Mouse (Mus musculus): ENCODE data around the gene Aldh9a1.

The Aldh9a1 gene

GRCm38 (mm10) chr1:167385211-167385610 is 35.4 kb downstream of the Aldh9a1 start:
- DNase-seq = no peak

GRCm38 (mm10) chr1:167385636-167386035 is 35.8 kb downstream of the Aldh9a1 start:
- DNase-seq = no peak

DNA sequence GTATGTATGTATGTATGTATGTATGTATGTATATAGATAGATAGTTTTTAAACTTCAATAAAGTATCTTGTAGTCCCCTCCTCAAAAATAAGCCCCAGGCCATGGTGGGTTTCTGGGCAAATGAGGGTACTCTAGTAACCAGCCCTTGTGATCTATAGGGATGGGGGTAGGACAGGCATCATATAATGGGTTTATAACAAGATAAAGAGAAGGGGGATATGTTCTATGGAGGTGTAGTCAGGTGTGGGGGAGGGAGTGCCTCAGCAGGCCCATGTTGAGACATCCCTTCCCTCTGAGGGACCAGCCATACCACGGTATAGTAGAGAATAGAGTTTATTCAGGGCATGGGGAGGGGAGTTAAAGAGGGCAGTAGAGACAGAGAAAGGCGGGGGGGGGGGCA is 36.7 kb downstream of the Aldh9a1 start:
- DNase-seq = no peak

DNA sequence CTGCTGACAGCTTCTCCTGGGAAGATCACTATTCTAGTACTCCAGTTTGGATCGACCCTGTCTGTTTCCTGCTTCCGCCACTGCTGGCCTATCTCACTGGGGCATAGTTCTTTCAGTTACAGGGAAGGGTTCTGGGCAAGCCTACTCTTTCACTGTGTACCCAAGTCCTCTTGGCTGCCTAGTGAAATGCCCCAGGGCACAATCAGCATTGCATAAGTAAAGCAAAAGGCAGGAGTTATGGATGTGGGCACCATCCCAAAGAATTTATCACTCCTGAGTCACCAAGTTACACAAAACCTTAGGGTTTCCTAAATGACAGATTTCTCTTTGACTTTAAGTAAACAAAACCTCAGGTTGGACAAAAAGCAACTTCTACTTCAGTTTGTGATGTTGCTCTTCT is 37.5 kb downstream of the Aldh9a1 start:
- no peak for DNase-seq

GRCm38 (mm10) chr1:167387796-167388195 is 38.0 kb downstream of the Aldh9a1 start:
- no peak for DNase-seq

DNA sequence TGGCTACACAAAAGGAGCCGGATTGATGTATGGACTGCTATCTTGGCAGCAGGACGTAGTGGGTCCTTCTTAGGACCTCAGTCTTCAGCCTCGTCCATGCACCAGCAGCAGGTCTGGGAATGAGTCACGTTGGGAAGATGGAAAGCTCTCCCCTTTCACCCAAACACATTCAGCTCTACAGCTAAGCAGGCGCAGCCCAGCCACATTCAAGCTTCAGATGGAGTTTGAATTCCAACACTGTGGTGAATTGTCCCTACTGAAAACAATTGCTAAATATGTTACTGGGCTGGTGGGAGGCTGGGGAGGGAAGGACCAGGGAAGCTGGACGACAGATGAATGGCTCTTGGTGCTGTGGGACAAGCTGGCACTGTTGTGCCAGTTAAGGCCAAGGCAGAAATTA is 38.8 kb downstream of the Aldh9a1 start:
- DNase-seq = no peak

DNA sequence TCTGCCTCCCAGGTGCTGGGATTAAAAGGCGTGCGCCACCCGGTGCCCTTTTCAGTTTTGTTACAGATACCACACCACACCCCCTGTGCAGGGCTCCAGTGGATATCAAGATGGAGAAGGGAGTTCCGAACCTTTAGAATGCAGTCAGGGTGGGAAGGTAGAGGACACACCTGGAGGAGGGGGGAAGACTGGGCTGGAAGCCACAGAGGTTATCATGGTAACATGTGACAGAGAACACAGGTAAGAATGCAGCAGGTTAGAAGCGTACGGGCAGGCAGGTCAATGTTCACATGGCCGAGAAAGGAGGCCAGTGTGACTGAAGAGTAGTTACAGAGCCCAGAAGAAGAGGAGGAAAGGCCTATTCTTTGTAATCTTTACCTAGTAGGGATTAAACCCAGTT is 39.8 kb downstream of the Aldh9a1 start:
- DNase-seq = no peak

- no peak for DNase-seq
These were observed 40.6 kb downstream of the Aldh9a1 start for GRCm38 (mm10) chr1:167390381-167390780.

DNA sequence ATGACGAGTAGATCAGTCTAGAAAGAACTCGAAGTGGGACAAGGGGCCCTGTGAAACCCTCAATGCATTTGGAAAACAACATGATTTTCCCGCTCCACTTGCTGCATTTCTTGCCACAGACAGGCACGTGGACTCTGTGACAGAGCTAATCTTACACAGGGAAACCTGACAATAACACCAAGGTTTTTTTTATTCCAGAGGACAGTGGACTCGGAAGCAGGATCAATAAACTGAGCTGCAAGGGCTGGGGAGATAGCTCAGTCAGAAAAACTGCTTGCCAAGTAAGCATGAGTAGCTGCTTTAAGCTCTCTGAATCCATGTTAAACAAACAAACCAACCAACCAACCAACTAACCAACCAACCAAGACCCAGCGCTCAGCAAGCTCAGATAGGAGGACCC is 41.5 kb downstream of the Aldh9a1 start:
- no peak for DNase-seq

- no peak for DNase-seq
These were observed 42.3 kb downstream of the Aldh9a1 start for GRCm38 (mm10) chr1:167392031-167392640.

DNA sequence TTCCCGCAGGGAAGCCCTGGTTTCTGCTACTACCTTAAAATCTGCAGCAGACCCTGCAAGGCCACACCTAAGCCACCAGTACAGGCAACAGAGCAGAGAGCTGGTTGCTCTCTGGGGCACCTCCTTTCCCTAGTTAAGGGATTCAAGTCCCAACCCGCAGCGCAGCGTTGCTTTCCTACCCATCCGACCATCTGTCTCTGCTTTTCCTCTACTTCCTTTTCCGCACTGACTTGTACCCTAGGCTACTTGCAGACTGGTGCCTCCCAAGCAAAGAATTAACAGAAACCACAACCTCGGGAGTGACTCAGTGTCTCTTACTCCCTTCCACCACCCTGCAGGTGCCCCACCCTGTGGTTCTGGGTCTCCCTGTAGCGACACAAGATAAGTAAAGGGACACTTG is 42.9 kb downstream of the Aldh9a1 start:
- peak; percentile 68 for DNase-seq

GRCm38 (mm10) chr1:167393281-167393680 is 43.5 kb downstream of the Aldh9a1 start:
- DNase-seq = no peak

GRCm38 (mm10) chr1:167393683-167394492 is 44.1 kb downstream of the Aldh9a1 start, which contains the start of gene Mgst3:
Mgst3 (minus strand) TSS chr1:167393841.
- peak; percentile 94 for DNase-seq

GRCm38 (mm10) chr1:167405237-167405636 is 55.4 kb downstream of the Aldh9a1 start:
- no peak for DNase-seq

GRCm38 (mm10) chr1:167409601-167410000 is 59.8 kb downstream of the Aldh9a1 start:
- DNase-seq = no peak

DNA sequence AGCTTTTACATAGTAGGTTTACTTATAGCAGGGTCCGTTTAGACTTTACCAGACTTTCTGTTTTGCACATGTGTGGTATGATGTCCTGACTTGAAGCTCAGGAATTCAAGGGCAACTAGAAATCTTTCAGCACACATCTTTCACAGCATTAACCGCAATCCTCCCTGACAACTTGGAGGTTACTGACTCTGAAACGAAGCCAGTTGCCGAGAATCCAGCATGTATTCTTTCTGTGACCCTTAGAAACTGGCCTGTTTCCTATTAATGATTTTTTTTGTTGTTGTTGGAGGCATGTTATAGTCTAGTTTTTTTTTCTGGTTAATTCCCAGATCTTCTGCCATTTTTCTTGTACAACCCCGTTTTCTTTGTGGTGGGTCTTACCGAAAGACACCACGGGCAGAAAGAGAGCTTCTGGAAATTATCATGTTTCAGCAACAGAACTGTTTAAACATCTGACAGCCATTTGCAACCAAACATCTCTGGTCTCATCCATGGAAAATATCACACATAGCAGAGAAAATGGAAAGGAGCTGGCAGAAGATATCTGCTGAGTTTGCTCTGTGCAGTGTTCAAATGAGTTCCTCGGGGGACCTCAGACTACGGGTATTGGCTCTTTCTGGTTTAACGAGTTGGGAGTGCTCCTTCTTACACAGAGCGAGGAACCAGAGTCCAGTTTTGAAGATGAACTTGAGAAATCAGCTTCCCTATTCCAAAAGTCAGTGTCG is 62.4 kb downstream of the Aldh9a1 start:
- no peak for DNase-seq

DNA sequence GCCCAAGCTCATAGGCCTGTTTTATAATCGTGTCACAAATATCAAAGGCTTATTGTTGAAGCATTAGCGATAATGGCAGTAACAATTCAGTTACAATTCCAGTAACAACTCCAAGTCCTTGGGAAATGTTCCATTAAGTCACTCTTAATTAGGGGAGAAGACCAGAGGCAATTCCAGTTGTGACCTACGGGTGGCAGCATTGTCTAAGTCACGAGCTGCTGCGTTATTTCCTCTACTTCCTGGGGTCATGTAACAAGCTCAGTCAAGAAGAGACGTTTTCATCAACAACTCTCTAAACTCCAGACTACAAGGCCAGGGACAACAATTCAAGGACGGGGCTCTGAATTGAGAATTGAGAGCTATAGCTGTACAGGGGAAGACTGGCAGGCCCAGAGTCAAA is 65.1 kb downstream of the Aldh9a1 start:
- DNase-seq = peak; percentile 23

Measured in cerebellum, adult 11-12 months (tissue).